Mouse (Mus musculus) Muller cell, postnatal 12 days (primary cell): ENCODE measurements at regions not wholly inside any gene's neighbourhood (a gene's known extent, or its start where the extent isn't known, plus 50 kb on each side); places are given as distances from the start of the nearest gene placed in this dataset.

ENCODE experiments used
- DNase-seq: peaks from one replicate; pipeline ENCODE4 v3.0.0-alpha.2; 2015; ENCODE audit errors: inconsistent ontology term

DNA sequence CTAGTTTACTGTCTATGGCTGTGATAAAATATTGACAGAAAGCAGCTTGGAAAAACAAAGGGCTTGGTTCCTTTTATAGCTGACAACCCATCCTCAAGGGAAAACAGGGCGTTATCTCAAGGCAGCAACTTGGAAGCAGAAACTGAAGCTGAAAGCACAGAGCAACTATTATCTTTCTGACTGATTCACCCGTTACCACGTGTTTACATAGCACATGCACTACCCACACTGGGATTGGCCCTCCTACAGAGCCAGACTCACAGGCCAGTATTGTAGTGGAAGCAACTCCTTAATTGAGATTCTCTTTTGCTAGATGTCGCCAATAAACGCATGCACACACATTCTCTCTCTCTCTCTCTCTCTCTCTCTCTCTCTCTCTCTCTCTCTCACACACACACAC, 465.5 kb downstream of the Pros1 start:
- no peak for DNase-seq

GRCm38 (mm10) chr16:63351511-63352125, 497.5 kb downstream of the Pros1 start:
- no peak for DNase-seq

- no peak for DNase-seq
Observed at GRCm38 (mm10) chr16:63369868-63370267, 494.1 kb downstream of the Epha3 start.

GRCm38 (mm10) chr16:63371275-63371674, 492.7 kb downstream of the Epha3 start:
- no peak for DNase-seq

- no peak for DNase-seq
Observed at GRCm38 (mm10) chr16:63404976-63405375, 459.0 kb downstream of the Epha3 start.

- peak; percentile 76 for DNase-seq
Observed at GRCm38 (mm10) chr16:63412656-63413055, 451.3 kb downstream of the Epha3 start.

GRCm38 (mm10) chr16:63452301-63452700, 411.7 kb downstream of the Epha3 start:
- no peak for DNase-seq

- no peak for DNase-seq
Observed at GRCm38 (mm10) chr16:63466615-63467014, 397.4 kb downstream of the Epha3 start.

- no peak for DNase-seq
Observed at GRCm38 (mm10) chr16:63468851-63469250, 395.1 kb downstream of the Epha3 start.
